Mouse (Mus musculus): ENCODE results near the gene Sncb. TPM values are rescaled to one million over a fixed set of nuclear protein-coding genes. Genes with fewer than 3 reads are reported as not detected.

Sncb gene
- total and polyA plus RNA-seq, 2 experiments from 2014 or later, result 111 to 222 TPM

DNA sequence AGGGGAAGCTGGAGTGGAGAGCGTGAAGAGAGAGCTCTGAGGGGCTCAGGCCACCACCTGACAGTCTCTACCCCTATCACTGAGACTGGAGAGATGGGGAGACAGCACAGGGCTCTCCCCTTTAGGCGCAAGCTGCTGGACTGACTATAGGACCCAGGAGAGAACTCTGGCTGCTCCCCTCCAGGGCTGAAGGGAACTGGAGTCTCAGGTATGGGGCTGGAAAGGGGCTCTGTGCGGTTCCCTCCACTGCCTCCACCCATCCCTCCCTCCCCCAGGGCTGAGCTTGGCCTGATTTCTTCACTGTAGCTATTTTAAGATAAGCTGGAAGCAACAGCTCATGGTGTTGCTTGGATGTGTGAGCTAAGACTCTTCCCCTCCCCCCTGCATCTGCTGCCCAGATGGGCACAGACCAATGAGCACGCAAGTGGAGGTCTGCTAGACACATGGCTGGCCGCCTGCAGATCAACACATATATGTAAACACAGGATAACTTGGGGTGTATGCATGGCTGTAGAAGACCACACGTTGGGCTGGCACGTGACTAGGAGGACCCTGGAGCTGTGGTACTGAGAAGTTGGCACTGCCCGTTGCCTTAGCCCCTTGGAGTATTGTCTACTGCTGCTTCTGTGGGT, 6.1 kb downstream of the Sncb start:
- peak; percentile 63 for DNase-seq (ENCODE audit: low spot score)
- H3K4me2 ChIP-seq (ENCODE audit: low read depth, low read length), result no peak overlapping the region
- H3K9ac ChIP-seq (replicated peaks; ENCODE audit: low read length), result no peak overlapping the region
- peaks cover 28% of the 10 kb centered on the region for H3K4me1 ChIP-seq (ENCODE audit: insufficient read depth, low read length)
- no peaks in the 10 kb centered on the region for H3K9me3 ChIP-seq (ENCODE audit: low read length)
- WGBS, result 47% methylated on average over 8 of the region's 8 CpGs
- no peak overlapping the region for H3K4me3 ChIP-seq (ENCODE audit: low read length)
- no peaks in the 10 kb centered on the region for H3K36me3 ChIP-seq (ENCODE audit: insufficient read depth, low read length)
- H3K27me3 ChIP-seq (ENCODE audit: insufficient read depth, low read length), result no peaks in the 10 kb centered on the region
- no peak for TF ChIP-seq CTCF (IDR thresholded peaks at IDR 0.05; ENCODE audit: low read depth)
- peak overlapping the region; percentile 92 for H3K27ac ChIP-seq
- ATAC-seq, result no peak

DNA sequence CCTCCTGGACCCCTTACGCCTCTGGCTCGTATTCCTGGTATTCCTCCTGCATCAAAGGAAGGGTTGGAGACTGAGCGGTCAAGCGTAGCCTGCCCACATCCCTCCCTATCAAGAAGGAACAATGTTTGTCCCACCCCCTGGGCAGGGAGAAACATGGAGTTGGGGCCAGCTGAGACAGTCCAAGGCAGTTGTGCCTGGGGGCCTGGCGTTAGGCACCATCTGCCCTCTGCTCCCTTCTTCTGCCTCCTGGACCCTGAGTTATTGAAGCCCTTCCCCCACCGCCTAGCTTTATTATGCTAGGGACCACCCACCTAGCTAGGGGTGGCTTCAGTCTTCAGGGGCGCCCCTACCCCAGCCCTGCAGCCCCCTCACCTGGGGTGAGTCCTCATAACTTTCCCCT, 6.9 kb downstream of the Sncb start:
- 9% methylated on average over 7 of the region's 7 CpGs for WGBS
- Histone ChIP-seq H3K4me3 (ENCODE audit: low read length) (no peak overlapping the region), H3K36me3 (ENCODE audit: insufficient read depth, low read length) (no peaks in the 10 kb centered on the region), H3K9me3 (ENCODE audit: low read length) (no peaks in the 10 kb centered on the region), H3K27ac (peak overlapping the region; percentile 92), H3K27me3 (ENCODE audit: insufficient read depth, low read length) (no peaks in the 10 kb centered on the region), H3K9ac (replicated peaks; ENCODE audit: low read length) (peak overlapping the region; percentile 17), H3K4me2 (ENCODE audit: low read depth, low read length) (peak overlapping the region; percentile 56), H3K4me1 (ENCODE audit: insufficient read depth, low read length) (peaks cover 34% of the 10 kb centered on the region)
- TF ChIP-seq CTCF (IDR thresholded peaks at IDR 0.05; ENCODE audit: low read depth), result no peak
- DNase-seq (ENCODE audit: low spot score) (no peak), ATAC-seq (no peak)

- DNase-seq (ENCODE audit: low spot score) (no peak), ATAC-seq (no peak; the same call in 1 of the 2 replicates)
- H3K4me2 ChIP-seq (ENCODE audit: low read depth, low read length), result peak overlapping the region; percentile 56
- H3K4me3 ChIP-seq (ENCODE audit: low read length), result peak overlapping the region; percentile 38
- no peaks in the 10 kb centered on the region for H3K9me3 ChIP-seq (ENCODE audit: low read length)
- H3K36me3 ChIP-seq (ENCODE audit: insufficient read depth, low read length), result no peaks in the 10 kb centered on the region
- no peak for TF ChIP-seq CTCF (IDR thresholded peaks at IDR 0.05; ENCODE audit: low read depth)
- H3K4me1 ChIP-seq (ENCODE audit: insufficient read depth, low read length), result peaks cover 32% of the 10 kb centered on the region
- WGBS, result under 1% methylated on average over 29 of the region's 29 CpGs
- peak overlapping the region; percentile 17 for H3K9ac ChIP-seq (replicated peaks; ENCODE audit: low read length)
- peak overlapping the region; percentile 92 for H3K27ac ChIP-seq
- no peaks in the 10 kb centered on the region for H3K27me3 ChIP-seq (ENCODE audit: insufficient read depth, low read length)
These were observed 7.5 kb downstream of the Sncb start for GRCm38 (mm10) chr13:54758756-54759470.

DNA sequence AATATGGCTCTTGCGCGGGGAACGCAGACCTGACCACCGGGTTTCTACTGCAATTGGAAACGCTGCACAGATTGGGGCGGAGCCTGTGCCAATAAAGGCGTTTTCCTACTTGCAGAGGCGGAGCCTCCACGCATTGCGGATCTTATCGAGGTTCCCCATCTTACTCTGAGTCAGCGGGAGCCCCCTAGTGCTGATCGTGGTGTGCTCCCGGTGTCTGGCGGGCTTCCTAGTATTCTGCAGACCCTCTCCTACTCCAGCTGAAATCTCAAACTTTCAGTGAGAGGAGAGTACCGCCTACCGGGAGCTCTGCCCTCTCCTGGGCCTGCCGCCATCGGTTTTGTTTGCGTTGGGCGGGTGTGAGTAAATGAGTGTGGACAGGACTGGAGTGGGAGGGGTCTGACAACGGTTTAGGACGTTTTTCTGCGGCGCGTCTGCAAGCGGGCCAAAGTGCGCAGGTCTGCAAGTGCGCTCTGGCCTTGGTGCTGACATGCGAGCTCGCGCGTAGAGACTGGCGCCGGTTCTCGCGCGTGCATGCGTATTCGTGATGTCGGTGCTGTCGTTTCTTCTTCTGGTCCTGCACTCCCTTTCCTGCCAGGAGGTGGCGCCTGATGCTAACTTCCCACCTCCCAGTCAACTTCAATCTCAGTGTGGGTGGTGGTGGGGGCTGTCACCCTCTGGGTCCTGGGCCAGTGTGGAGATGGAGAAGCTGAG, 8.2 kb downstream of the Sncb start:
- peak; percentile 95 for TF ChIP-seq CTCF (IDR thresholded peaks at IDR 0.05; ENCODE audit: low read depth)

DNA sequence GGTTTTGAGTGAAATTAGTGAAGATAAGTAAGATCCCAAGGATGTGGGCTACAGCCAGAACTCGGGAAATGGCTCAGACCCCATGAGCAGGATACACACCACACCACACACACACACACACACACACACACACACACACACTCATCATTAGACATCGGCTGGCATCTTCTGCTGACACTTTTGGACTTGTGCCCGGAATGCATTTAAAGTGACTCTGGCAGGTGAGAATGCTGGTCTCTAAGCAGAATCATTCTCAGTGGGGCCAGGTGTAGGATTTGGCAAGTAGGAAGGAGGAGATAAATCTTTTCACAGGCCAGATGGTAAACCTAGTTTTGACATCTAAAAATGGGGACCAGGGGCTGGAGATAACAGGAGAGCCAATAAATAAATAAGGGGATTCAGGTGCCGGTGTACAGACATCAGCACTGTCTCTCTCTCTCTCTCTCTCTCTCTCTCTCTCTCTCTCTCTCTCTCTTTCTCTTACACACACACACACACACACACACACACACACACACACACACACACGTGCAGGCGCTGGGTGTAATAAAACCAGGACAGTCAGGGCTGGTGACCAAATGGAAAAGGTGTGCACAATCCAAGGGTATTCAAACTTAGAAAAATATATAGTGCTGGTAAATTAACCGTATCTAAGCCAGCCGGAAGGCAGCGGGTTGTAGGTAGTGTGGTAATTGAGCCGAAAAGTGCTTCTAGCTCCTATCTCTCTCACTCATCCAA, 9.1 kb downstream of the Sncb start:
- no peak for TF ChIP-seq CTCF (IDR thresholded peaks at IDR 0.05; ENCODE audit: low read depth)
- Histone ChIP-seq H3K9me3 (ENCODE audit: low read length) (no peaks in the 10 kb centered on the region), H3K27ac (peak overlapping the region; percentile 92), H3K4me3 (ENCODE audit: low read length) (peak overlapping the region; percentile 38), H3K27me3 (ENCODE audit: insufficient read depth, low read length) (no peaks in the 10 kb centered on the region), H3K36me3 (ENCODE audit: insufficient read depth, low read length) (no peaks in the 10 kb centered on the region), H3K4me1 (ENCODE audit: insufficient read depth, low read length) (peaks cover 34% of the 10 kb centered on the region), H3K4me2 (ENCODE audit: low read depth, low read length) (peak overlapping the region; percentile 56), H3K9ac (replicated peaks; ENCODE audit: low read length) (peak overlapping the region; percentile 46)
- no peak for ATAC-seq
- 23% methylated on average over 10 of the region's 10 CpGs for WGBS
- peak; percentile 87 for DNase-seq (ENCODE audit: low spot score)

More for the DNA sequence above, 8.2 kb downstream of the Sncb start:
- WGBS, result under 1% methylated on average over 43 of the region's 43 CpGs
- peaks cover 32% of the 10 kb centered on the region for H3K4me1 ChIP-seq (ENCODE audit: insufficient read depth, low read length)
- H3K9me3 ChIP-seq (ENCODE audit: low read length), result no peaks in the 10 kb centered on the region
- H3K27me3 ChIP-seq (ENCODE audit: insufficient read depth, low read length), result no peaks in the 10 kb centered on the region
- peak overlapping the region; percentile 38 for H3K4me3 ChIP-seq (ENCODE audit: low read length)
- H3K36me3 ChIP-seq (ENCODE audit: insufficient read depth, low read length), result no peaks in the 10 kb centered on the region
- H3K27ac ChIP-seq, result peak overlapping the region; percentile 92
- H3K9ac ChIP-seq (replicated peaks; ENCODE audit: low read length), result peak overlapping the region; percentile 46
- ATAC-seq (peak; percentile 88), DNase-seq (ENCODE audit: low spot score) (peak; percentile 97)
- H3K4me2 ChIP-seq (ENCODE audit: low read depth, low read length), result peak overlapping the region; percentile 56

GRCm38 (mm10) chr13:54756156-54756712, 10.2 kb downstream of the Sncb start:
- Histone ChIP-seq H3K9ac (replicated peaks; ENCODE audit: low read length) (no peak overlapping the region), H3K27me3 (ENCODE audit: insufficient read depth, low read length) (no peaks in the 10 kb centered on the region), H3K4me2 (ENCODE audit: low read depth, low read length) (no peak overlapping the region), H3K4me1 (ENCODE audit: insufficient read depth, low read length) (peaks cover 36% of the 10 kb centered on the region), H3K27ac (peak overlapping the region; percentile 92), H3K36me3 (ENCODE audit: insufficient read depth, low read length) (no peaks in the 10 kb centered on the region), H3K4me3 (ENCODE audit: low read length) (no peak overlapping the region), H3K9me3 (ENCODE audit: low read length) (no peaks in the 10 kb centered on the region)
- 85% methylated on average over 8 of the region's 8 CpGs for WGBS
- ATAC-seq, result no peak
- DNase-seq (ENCODE audit: low spot score), result no peak
- TF ChIP-seq CTCF (IDR thresholded peaks at IDR 0.05; ENCODE audit: low read depth), result no peak

All from hindbrain, postnatal 0 days (tissue).